Mouse (Mus musculus) skeletal muscle tissue, adult 2 months (tissue): ENCODE measurements around the gene Vmn2r47.
"Not testable (repeated sequence)": the region's sequence is repeated elsewhere in the genome, so short reads cannot be mapped to it uniquely, and the experiment has no call there.

ENCODE experiments used
- DNase-seq: peaks from one replicate; pipeline ENCODE4 v3.0.0-alpha.2; 2012; ENCODE audit warnings: low read depth, low spot score

Gene Vmn2r47

DNA sequence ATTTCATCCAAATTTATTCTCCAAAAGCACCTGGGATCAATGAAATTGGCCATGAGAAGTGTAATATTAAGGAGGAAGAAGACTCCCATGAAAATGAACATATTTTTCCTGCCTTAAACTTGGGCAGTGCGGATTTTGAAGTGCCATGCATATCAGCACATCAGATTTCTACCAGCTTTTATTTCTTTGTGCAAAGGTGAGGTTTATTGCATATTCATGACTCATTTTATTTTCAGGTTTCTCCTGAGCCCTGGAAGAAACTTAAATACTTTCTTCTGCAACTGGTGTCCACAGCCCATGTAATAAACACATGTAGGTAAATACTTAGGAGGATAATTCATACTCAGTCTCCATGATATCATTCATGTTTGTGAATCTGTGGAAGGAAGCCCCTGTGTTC lies at the start of gene Vmn2r47:
Gene Vmn2r47 (minus strand): TSS at position 101 of the 400 bp plus-strand sequence.
- DNase-seq = not testable (repeated sequence)

DNA sequence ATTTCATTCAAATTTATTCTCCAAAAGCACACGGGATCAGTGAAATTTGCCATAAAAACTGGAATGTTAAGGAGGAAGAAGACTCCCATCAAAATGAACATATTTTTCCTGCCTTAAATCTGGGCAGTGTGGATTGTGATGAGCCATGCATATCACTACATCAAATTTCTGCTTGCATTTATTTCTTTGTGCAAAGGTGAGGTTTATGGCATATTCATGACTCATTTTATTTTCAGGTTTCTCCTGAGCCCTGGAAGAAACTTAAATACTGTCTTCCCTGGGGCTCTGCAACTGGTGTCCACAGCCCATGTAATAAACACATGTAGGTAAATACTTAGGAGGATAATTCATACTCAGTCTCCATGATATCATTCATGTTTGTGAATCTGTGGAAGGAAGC lies 70.7 kb downstream of the Vmn2r47 start, which contains the start of gene Vmn2r46:
Gene Vmn2r46 (minus strand): TSS at position 101 of the 400 bp plus-strand sequence.
- DNase-seq = not testable (repeated sequence)
